Mouse (Mus musculus) left cerebral cortex, adult 11 months (tissue): Measurements from ENCODE around the gene AC124108.1.

ENCODE experiments used
- DNase-seq: peaks from one replicate; pipeline ENCODE4 v3.0.0; 2022; ENCODE audit warnings: low spot score

Gene AC124108.1

DNA sequence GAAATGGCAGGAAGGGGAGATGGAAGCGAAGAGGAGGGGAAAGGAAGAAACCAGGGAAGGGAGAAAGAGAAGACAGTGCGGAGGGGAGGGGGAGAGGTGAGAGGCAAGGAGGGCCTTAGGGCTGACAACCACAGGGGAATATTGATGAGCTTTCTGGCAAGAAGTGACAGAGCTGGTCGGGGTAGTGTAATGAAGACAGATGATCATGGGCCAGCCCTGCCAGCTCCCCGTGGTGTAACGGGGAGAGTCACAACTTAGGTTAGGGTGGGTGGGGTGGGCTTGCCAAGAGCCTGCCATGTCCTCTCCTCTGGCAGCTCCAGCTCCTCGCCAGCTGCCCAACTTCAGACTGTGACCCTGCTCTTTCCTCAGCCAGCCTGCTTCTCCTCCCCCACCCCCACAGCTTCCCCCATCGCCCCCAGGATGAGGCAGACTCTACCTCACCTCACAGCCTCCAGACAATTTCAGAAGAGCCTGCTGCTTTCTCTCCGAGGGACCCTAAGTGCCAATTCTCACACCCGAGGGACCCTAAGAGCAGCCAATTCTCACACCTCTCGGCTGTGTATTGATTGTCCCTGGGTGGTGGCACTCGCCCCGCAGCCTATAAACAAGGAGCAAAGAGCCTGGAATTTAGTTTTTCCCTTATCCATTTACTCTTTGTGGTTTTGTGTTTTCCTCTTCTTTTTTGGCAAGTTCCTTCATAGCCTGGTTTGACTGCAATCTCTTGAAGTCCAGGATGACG is 26.3 kb upstream of the AC124108.1 start:
- DNase-seq: no peak

DNA sequence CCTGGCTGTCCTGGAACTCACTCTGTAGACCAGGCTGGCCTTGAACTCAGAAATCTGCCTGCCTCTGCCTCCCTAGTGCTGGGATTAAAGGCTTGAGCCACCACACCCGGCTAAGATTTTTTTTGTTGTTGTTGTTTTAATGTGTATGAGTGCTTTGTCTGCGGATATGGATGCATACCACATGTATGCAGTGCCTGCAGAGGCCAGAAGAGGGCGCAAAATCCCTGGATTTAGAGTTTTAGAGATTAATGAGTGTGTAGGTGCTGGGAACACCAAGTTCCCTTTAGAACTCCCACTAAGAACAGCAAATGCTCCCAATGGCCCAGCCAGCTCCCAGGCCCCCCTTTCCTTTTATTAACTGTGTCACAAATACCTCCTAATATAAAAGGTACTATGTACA is 25.4 kb upstream of the AC124108.1 start:
- no peak for DNase-seq

DNA sequence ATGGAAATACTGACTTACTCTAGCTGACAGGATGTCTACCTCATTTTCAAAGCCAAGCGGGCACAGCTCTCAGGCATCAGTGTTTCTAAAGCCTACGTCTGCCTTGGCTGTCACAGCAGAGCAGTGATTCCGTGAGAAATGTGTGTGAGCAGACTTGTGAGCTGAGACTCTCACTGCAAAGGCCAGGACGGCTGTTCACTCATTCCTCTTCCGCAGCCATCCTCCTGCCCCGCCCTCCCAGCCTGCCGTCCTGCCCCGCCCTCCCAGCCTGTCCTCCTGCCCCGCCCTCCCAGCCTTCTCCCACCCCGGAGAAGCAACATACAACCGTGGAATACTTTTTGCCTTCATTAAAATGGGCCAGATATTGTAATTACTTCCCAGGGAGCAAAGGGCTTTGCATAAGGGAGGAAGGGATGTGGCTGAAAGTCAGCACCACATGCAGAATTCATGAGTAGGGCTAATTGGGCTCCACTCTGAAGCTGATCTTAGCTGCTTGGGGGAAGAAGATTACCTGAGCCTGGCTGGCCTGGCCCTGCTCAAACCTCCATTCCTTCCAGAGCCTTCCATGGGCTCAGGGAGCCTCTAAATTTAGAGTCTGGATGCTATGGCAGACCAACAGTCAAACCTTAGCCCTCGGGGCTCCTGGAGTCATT is 23.0 kb upstream of the AC124108.1 start:
- DNase-seq: no peak

DNA sequence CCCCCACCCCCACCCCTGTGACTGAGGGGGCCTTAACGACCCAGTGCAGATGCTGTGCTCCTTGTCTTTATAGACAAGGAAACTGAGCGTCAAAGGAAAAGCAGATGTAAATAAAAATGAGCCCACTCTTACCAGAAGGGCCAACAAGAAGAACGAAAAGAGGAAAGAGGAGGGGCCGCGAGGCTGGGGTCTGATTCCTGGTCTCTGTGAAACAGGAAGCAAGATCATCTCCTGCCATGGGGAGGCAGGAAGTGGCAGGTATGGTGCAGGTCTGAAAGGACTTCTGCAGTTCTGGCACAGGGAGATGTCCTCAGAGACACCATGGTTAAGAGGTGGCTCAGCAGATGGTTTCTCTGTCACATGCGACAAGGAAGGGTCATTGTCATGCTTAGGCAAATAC is 20.6 kb upstream of the AC124108.1 start:
- no peak for DNase-seq

GRCm38 (mm10) chr1:132171619-132172018 is 19.6 kb upstream of the AC124108.1 start:
- no peak for DNase-seq

GRCm38 (mm10) chr1:132186303-132186702 is 5.0 kb upstream of the AC124108.1 start:
- no peak for DNase-seq

- no peak for DNase-seq
These were observed 2.7 kb upstream of the AC124108.1 start for GRCm38 (mm10) chr1:132188442-132189066.

GRCm38 (mm10) chr1:132189231-132189630 is 2.0 kb upstream of the AC124108.1 start:
- DNase-seq: no peak

- no peak for DNase-seq
These were observed 1.2 kb upstream of the AC124108.1 start for GRCm38 (mm10) chr1:132190040-132190513.

GRCm38 (mm10) chr1:132190621-132191092 is 600 bp upstream of the AC124108.1 start:
- no peak for DNase-seq

DNA sequence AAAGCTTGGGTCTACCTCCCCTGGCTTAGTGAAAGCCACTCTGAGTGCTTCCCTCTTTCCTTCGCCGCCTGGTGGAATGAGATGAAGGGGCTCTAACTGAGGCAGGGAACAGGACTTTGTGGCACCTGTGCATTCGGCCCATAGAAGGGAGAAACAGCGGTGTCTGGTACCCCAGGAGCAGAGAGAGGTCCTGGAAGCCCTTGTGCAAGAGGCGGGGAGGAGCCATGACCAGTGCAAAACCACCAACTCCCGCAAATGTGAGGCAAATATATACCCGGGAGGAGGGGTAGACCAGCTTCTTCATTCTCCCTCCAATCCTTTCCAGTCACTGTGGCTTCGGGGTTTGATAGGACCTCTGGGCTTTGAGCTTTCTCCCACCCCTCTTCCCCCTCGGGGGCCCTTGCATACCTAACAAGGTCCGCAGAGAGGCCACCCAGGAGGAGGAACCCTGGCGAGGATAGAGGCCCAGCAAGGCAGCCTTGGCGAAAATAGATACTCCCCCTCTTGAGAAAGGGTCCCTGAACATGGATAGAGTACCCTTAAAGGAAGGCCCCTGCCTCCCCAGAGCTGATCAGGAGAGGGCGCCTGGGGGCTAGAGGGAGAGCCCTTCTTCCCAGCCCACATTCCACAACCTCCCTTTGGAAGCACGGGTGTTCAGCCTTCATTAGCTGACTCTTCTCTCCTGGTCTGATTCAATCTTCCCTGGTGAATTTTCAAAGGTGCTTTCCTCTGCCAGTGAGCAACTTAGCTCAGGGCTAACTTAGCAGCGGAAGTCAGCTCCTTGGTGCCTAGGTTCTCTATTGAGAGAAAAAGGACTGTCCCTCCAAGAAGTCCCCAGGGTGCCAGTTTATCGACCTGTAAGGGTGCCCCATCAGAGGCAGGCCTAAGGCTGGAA is 776 bp downstream of the AC124108.1 start:
- DNase-seq: no peak

- DNase-seq: no peak
These were observed 2.5 kb downstream of the AC124108.1 start for GRCm38 (mm10) chr1:132193806-132194205.

DNA sequence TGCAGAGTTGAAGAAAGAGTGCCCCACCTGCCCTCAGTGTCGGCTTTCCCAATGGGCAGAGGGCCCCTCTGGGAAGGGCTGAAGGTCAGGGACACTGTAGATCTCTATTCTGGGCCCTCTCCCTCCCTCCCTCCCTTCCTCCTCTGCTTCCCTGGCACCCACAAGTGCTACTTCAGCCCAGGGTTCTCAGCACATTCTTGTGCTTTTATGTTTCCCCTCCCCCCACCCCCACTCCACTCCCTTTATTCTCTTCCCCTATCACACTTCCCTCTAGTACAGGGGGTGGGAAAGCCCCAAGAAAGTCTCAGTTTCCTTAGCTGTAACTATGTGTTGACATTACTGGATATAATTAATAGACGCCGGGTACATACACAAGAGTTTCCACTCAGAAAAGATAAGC is 3.4 kb downstream of the AC124108.1 start:
- DNase-seq: no peak

GRCm38 (mm10) chr1:132195100-132195499 is 3.8 kb downstream of the AC124108.1 start:
- DNase-seq: no peak

DNA sequence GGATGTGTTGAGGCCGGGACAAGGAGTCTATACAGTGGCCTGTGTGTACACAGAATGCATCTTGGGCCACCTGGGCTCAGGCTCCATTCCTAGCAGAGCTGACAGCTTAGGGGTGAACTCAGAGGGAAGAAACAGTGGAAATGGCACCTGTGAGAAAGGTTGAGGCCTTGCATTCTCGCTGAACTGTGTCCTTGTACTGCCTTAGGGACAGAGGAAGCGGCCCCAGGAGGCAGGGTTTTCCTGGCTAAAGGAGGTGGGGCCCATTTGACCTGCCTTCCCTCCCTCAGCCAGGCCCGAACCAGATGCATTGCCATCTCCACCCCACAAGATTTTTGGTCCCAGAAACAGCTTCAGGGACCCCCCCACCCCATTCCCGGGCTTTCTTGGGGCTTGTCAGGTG is 4.4 kb downstream of the AC124108.1 start:
- DNase-seq: no peak

DNA sequence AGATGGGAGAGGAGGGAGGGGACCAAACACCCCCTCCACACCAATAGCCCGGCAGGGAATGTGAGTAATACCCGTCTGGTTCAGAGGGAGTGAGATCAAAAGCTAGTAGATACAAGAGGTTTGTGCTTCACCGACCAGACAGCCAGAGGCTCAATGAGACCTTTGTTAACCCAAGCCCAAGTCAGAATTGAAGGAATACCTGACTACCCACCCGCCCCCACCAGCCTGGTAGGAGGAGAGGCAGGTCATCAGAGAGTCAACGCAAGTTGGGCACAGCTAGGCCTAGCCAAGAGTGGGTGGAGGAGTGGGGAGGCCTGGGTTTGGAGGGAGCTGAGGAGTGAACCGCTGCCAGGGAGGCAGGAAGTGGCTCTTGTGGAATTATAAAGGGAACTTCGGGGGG is 5.1 kb downstream of the AC124108.1 start:
- no peak for DNase-seq

- DNase-seq: no peak
These were observed 6.4 kb downstream of the AC124108.1 start for GRCm38 (mm10) chr1:132197666-132198065.

DNA sequence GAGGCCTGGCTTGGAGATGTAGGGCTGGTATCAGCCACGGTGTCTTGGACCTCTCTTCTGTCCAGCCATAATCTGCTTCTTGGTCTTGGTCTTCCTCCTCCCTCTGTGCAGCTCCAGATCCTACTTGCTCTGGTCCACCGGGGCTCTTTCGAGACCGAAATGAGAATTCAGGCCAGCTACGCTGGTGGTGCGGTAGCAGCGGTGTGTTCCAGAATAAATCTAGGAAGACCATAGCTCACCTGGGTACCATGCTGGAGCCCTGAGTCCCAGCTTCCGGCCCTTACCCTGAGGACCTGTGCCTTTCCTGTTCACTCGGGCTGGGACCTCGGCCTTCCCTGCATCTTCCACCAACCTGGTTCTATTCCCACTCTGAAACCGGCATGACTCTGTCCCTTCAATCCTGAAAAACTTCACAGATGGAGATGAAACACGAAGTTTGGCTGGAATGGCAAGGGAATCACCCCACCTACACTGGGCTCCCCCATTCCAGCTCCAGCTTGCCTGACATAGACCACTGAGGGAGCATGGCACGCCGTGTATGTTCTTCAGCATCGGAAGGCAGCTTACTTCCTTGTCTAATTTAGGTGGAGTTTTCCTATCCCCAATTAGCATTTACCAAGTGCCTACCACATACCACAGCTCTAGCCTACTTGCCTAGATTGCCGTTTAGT is 7.3 kb downstream of the AC124108.1 start:
- no peak for DNase-seq

DNA sequence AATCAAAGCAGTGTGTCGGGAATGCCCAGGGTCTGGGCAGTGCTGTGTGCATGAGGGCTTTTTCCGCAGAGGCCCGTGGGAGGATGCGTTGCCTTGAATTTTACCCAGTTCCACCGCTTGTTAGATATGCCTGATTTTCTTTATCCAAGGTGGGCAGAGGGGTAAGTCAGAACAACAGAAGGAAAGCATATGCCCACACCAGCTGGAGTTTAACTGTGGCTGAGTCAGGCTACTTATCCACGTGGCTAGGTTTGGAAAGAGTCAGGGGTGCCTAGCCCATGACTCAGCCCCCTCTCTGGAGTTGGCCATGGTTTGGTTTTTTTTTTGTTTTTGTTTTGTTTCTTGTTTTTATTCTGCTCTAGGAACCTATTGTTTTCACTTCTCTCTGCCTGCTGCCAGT is 8.0 kb downstream of the AC124108.1 start:
- no peak for DNase-seq

DNA sequence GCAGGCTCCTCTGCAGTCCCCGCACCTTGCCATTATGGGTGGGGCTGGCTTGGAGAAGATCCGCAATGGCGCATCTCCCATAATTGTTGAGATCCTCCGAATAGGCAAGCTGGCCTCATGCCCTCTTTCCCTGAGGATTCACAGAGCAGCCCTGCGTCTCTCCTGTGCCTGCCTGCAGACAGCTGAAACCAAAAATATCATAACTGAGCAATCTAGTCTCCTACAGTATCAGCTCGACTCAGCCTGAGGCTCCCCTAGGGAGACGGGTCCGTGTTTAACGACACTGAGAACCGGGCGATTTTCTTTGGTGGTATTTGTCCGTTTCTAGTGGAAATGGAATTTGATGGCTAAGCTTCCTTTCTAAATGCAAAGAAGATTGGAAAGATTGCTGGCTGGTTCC is 8.7 kb downstream of the AC124108.1 start:
- no peak for DNase-seq
